Mouse (Mus musculus): ENCODE measurements at regions not wholly inside any gene's neighbourhood (a gene's known extent, or its start where the extent isn't known, plus 50 kb on each side); places are given as distances from the start of the nearest gene placed in this dataset.
"Not testable (repeated sequence)": the region's sequence is repeated elsewhere in the genome, so short reads cannot be mapped to it uniquely, and the experiment has no call there.

DNA sequence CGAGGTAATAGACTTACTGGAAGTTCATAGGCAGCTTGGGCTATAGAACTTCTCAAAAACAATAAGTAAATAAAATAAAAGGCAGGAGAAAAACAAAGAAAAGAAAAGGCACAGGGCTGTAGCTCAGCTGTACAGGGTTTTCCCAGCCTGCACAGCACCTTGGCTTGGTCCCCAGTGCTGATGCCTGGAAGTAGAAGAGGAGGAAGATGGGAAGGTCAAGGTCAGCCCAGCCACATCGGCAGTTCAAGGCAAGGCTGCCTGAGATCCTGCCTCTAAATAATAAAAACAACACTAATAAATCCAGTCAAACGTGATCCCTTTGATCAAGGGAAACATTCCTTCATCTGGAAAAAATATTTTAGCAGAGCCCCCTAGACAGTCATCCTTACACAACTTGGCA is 103.1 kb downstream of the Cenpf start:
- DNase-seq, result peak in 1 of 2 experiments; percentile 5

DNA sequence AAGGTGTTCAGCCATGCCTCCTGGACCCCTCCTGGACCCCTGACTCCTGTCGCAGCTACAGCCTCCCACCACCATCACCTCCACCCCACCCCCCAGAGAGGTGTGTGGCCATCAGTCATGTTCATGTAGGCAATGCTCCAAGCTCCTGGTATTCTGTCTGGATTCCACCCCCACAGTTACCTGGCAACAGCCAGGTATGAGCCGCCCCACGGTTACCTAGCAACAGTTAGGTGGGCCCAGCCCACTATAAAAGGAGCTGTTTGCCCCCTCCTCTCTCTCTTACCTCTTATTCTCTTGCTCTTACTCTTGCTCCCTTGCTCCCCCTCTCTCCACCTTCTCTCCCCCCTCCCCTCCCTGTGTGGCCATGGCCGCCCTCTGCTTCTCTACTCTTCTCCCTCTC is 106.5 kb downstream of the Cenpf start:
- no peak for DNase-seq

DNA sequence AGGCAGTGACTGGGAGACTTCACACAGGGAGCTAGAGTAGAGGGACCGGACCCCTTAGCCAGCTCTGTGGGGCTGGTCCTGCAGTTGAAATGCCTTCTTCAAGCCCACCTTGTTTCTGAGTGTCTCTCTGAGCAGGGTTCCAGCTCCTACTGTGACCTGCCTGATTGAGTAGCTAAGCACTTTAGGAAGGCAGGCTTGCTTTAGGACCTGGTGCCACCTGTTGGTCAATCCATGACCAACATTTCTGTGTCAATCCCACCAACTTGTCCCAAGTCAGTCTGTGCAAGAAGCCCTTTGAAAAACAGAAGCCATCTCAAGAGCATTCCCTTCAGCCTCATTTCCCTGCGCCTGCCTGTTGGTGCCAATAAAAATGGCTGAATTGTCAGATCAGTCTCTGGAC is 108.5 kb downstream of the Cenpf start:
- DNase-seq, result peak; percentile 55 to 67

DNA sequence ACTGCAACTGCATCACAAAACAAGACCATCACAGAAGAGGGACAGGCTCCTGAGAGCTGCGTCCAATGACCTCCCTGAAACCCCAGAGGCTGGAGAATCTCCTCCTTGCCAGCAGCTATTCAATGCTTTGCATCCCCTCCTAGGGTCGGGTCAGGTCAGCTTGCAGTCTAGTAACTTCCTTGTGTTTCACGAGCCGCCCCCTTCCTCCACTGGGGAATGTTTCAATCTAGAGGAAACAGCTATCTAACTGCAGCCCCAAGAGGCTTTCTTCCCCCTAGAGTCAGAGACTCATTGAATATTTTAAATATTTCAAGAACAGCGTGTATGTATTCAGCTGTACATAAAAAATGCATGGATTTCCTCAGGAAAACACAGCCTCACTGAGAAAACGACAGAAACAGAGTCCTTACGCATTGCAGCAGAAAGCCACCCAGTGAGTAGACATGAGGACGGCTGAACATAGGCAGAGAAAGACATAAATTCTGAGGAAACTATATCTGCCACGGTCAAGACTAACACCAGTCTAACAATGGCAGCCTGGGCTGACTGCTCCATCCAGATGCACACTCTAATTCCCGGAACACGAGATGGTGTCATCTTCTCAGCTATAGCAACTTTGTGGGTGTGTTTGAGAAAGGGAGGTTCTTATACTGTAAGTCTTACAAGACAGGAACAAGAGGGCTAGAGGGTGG is 111.4 kb downstream of the Cenpf start:
- DNase-seq, result peak; percentile 27 to 50

DNA sequence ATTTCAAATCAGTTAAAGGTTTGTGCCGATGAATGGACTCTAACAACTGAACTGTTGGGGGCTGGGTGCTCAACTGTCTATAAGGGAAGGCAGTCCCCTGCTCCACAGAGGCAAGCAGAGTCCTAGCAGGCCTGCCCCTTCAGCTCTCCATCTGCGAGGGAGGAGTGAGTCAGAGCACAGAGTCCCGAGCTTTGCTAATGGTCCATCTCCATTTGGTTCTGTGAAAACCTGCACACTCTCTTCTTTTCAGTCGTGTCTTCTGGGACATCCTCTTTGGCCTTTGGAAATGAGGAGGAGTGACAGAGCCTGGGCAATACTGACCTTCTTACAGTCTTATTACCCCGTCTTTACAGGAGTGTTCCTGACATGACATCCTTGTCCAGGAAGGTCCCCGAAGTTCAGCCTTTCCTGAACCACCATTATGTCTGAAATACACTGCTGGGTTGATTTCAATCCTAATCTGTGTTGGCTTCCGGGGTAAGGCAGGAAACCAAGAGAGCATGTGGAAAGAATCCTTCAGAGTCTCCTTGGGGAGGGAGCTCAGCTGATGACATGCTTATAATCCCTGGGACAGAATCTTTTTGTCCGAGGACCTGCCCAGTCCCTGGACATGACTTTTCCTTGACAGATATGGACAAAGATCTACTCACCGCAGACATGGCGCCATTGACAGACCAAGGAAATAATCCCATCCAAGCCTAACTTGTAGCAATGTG is 112.2 kb downstream of the Cenpf start:
- DNase-seq, result no peak

DNA sequence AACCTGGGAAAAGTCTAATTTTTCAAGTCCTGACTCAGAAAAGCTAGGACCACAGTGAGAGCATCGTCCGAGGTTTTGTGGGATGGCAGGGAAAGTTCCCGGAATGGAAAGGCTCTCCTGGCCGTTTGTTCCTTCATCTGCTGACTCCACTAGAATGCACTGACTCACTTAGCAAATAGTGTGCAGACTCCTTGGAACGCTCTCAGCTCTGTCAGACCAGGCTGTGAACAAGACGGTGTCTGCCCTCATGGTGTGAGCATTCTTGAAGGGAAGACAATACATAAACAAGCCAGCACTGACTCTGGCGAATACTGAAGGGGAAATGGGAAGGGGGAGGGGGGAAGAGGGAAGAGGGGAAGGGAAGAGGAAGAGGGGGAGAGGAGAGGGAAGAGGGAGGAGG is 121.4 kb downstream of the Cenpf start:
- no peak for DNase-seq

DNA sequence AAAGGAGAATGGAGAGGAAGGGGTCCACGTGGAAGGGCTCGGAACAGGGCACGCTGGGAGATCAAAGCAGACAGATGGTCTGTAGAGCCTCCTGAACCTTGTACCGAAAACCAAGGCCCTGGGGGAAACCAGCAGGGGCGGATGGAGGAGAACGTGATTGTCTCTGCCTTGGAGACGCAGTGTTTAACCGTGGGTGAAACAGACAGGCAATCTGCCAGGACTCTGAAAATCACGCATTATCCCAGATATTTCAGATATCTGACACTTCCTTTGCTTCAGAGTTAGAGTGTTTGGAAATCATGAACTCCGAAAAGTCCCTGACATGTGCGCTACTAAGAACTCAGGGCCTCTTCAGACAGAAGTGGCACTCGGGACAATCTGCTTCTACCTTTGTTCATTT is 126.1 kb downstream of the Cenpf start:
- DNase-seq, result no peak

DNA sequence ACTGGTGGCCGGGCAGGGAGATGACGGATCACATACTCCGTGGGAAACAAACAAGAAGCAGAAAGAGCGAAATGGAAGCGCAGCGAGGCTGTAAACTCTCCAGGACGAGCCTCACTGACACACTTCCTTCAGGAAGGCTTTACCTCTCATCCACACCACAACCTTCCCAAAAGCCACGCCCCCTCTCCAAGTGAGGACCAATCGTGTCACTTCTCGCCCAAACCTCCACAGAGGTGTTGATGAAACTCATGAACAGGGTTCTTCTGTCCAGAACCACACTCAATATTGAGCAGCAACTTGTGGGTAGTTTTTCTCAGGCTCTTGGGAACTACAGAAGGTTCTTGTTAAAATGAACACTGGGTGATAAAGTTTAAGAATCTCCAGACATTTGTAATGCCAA is 127.3 kb downstream of the Cenpf start:
- no peak for DNase-seq

DNA sequence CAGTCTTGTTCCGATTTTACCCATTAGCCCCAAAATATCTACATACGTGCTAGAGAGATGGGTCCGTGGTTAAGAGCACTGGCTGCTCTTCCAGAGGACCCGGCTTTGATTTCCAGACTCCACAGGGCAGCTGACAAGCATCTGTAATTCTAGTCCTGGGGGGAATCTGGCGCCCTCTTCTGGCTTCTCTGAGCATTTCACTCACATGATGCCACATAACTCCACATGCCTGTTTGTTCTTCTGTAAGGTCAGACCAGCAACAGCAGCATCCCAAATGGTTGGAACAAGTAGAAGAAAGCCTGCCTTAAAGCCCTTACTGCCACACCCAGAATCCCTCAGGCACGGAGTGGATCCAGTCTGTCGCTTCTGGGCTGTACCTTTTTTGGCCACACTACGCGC is 137.0 kb downstream of the Cenpf start:
- DNase-seq, result no peak

DNA sequence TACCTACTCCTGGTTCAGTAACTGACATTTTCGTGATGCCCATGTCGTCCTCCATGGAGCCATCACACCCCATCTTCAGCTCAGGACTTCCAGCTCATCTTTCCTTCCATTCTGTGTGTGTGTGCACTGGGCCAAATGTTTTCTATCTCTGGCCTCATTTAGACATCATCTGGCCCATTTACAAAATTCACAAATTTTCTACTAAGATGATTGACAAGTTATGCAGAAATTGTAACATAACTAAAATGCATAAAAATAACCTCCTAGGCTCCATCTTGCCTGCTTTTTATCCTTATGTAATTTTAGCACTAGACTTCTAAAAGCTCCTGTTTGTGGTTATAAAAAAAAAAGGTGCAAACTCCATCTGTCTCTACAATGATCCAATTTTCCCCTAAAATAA is 130.8 kb upstream of the Kcnk2 start:
- DNase-seq, result no peak

DNA sequence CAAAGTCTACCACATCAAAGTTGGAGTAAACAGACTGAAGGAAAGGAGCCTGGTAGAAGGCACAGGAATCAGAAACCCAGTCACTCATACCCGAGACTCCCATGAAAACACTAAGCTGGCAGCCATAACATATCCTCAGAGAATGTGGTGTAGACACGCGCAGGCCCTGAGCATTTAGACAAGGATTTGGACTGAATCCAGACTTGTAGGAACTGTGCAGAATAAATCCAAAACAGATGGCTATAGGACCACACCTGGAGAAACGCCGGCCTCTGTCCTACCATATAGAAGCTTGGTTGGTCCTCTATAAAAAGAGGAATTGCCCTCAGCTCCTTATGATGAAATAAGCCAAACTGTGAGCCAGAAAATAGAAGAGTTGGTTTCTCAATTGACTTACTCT is 124.3 kb upstream of the Kcnk2 start:
- no peak for DNase-seq

DNA sequence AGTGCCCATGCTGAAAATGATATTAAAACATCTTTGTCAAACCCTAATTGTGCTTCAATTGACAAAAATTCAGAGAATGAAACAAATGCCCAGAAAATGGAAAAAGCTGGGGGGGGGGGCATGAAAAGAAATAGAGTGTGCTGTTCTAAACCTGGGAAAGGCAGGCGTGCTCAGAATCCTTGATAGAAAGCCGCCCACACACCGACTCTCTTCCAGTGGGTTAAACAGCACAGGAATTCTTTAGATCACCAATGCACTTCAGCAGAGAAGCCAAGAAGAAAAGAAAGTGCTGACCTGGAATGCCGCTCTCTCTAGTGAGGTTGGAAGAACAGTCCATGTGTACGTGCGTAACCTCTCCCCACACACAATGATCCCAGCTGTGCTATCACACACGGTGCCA is 113.4 kb upstream of the Kcnk2 start:
- DNase-seq, result no peak

DNA sequence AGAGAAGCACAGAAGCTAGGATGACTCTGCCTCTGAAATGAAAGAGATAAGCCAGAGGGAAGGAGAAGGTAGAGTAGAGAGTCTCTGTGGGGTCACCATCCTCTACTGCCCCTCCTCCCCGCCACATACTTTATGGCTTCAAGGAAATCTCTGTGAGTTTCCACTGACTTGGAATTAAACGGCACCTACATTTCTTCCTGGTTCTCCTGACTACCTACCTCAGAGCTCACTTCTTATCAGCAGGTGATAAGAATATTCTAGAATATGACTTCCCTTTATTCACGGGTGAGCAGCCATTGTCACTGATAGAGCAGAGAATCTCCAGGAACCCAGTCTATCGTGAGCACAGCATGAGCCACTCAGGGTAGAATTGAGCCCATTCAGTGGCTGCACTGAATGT is 111.3 kb upstream of the Kcnk2 start:
- DNase-seq, result no peak

DNA sequence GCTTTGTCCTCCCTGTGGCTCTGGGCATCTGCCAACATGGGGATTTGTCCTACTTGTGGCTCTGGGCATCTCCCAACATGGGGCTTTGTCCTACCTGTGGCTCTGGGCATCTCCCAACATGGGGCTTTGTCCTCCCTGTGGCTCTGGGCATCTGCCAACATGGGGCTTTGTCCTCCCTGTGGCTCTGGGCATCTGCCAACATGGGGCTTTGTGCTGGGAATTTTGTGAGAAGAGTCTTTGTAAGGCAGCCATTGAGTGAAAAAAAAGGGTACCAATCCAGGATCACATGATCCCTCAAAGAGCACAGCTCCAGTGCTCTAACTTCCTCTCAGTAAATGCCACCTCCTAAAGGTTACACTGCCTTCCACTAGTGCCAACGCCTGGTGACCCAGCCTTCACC is 105.2 kb upstream of the Kcnk2 start:
- not testable (repeated sequence) for DNase-seq

DNA sequence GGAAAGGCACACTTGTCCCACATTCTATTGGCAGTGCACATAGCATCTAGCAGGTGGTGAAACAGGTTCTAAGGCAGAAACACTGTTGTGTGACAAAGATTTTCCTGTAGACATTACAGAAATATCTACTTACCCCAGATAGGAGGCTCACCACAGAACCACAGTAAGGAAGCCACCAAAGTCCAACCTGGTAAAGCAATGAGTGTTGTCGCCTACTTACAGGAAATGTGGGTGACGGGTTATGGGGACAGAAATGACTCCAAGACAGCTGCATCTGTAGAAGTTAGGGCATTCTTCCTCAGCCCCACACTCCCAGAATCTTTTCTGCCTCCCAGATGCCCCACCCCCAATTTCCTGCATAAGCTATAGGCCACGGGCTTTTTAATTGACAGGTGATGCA is 97.6 kb upstream of the Kcnk2 start:
- DNase-seq, result no peak

DNA sequence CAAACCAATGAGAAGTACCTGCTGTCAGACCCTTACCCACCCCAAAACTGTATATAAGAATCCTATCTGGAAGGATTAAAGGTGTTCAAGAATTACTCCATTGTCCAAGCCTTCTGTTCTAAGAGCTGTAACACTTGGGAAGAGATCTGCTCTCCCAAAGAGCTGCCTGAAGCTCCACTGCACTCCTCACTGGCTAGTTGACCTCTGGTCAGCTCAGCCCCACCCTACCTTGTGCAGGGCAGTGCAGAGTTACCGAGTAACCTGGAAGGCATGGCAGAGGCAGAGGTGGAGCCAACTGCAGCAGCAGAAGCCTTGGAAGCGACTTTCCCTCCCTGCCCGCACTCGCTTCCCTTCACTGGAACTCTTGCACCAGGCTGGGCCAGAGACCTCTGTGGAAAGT is 97.1 kb upstream of the Kcnk2 start:
- DNase-seq, result peak; percentile 69 to 85

DNA sequence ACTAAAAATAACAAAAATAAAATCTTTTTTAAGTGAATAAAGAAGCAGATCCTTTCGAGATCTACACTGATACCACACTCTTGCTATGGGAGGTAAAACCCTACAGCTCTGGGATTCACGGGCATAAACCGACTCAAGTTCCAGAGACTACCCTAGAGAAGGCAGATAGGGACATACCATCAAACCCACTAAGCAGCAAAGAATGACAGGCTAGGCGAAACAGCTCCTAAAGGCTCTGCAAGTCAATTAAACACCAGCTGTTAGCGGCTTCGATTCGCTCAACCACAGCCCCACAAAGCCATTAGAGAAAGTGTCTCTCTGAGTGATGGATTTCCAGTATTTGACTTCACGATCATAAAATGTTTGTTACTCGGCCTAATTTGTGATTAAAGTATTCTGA is 95.0 kb upstream of the Kcnk2 start:
- no peak for DNase-seq

DNA sequence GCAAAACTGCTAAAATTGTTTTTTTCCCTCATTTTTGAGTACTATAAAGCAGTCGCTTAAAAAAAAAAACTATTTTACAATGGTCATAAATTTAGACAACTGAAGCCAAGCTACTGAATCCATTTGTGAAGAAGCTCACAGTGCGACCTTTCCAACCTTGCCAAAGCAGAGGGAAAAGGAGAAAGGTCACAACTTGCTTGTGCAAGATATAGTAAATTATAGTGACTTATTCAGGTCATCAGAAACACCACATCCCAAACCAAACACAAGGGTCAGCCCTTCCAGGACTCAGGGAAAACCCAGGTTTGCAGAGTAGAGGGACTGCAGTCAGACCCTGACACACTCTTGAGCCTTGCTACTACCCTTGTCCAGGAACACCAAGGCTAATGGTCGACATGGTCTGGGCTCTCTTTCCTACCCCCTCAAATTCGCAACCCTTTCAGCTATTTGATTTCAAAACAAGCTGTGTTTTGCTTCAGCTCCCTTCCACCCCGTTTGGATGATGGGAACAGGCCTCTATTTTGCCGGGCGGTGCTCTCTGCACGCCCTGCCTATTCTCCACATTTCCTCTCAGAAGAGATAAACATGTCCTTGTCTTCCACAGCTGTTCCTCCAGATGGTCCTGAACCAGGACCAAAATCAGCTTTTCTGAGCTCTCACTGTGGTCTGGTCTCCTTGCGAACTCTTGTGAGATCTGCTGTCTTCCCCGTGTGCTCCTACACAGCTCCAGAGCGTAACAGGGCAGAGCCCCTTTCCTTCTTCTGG is 93.5 kb upstream of the Kcnk2 start:
- DNase-seq, result peak; percentile 16 to 42

DNA sequence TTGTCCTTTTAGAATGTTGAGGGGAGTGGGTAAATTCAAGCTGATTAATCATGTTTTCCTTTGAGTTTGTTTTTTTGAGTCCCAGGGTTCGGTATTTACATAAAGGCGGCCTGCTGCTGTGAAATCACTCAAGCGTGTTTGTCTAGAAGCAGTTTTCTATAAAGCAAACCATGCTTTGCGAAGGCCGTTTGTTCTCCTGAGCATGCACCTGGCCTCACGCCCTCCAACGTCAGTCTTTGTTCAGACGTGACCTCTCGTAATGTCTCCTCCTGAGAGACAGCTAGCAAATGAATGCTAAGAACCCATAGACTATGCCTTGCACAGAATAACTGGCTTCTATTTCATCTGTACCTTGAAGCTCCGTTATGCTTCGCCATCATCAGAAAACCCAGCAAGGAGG is 92.8 kb upstream of the Kcnk2 start:
- DNase-seq, result no peak

DNA sequence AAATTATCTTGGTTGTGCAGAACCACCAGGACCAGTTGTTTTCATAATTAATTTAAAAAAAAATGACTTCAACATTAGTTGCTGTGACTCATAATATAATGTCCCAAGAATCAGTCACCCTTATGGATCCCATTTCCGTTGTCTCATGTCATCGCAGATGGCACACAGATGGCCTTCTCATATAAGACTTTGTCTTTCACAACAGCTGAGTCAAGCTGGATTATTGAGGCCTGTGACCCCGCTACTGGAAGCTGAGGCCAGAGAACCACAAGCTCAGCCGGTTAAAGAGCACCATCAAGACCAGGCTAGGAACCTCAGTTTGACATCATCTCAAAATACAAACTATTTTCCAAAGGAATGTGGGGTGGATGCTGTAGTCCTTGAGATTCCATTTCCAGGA is 83.3 kb upstream of the Kcnk2 start:
- DNase-seq, result no peak

DNA sequence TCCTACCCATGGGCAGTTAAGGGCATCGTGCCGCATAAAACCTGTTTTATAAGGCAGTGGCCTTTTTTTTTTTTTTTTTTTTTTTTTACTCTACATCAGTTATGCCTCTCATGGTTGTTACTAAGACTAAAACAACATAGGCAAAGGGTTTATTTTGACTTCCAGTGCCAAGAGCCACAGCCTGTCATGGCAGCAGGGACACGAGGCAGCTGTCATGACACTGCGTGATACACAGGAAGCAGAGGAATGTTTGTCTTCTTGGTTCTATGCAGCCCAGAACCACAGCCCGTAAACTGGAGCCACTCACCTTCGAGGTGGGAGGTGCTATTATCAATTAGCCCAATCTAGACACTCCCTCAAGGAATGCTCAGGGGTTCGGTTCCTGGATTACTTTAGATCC is 81.3 kb upstream of the Kcnk2 start:
- DNase-seq, result peak in 1 of 2 experiments; percentile 34

DNA sequence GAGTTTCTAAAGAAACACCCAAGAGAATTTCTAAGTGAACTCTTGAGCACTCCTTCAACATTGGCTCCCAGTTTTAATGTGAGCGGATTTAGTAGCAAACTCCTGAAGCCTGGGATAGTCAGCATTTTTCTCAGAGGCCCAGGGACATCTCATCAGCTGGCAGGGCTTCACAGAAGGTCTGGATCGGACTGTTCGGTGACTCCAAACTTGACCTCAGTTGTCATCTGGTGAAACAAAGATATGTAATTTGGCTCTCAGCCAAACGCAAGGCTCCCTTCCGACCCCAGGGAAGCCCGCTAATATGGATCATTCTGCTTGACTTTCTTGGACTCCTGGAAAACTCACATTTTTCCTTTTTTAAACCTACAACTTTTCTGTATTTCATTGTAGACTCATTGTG is 76.0 kb upstream of the Kcnk2 start:
- no peak for DNase-seq

DNA sequence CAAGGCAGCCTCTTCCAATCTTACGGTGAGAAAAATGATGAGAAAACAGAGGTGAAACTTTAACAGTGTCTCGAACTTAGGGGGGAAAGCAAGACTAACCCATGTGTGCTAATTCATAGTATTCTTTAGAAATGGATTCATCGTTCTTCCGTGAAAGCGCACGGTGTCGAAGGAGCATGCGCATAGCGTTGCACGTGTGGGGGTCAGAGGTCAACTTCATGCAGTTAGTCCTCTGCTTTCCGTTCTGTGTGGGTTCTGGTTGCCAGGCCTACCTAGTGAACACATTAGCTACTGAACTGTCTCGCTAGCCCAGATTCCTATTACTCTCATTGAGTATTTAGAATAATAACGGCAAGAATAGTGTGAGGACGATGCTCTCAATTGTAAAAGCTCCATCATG is 74.7 kb upstream of the Kcnk2 start:
- no peak for DNase-seq

DNA sequence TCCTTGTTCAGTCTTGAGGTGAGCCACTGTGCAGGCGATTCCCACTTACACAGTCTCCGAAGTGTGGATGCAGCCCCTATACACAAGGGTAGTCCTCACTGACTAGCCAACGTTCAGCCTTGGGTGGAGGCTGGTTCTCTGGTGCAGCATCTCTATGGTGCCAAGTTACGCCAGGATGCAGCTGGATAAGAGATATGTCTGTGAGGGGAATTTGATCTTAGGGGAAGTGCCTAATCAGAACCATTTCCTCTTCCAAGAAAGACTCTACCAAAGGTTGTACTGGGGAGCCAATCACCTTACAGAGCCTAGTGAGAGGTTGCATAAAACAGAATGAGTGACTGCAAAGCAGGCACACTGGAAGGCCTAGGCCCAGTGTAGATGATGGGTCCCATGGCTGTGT is 71.0 kb upstream of the Kcnk2 start:
- DNase-seq, result no peak

Data from kidney, postnatal 25 days (tissue).